Mouse (Mus musculus): ENCODE results near the gene Sord. TPM values are rescaled to one million over a fixed set of nuclear protein-coding genes. Genes with fewer than 3 reads are reported as not detected.
A peak's percentile ranks its signal among the peaks of the same experiment; 100 is the strongest.

Gene Sord
- total and polyA plus RNA-seq, 3 experiments, result 91.7 to 230 (median 211) TPM

DNA sequence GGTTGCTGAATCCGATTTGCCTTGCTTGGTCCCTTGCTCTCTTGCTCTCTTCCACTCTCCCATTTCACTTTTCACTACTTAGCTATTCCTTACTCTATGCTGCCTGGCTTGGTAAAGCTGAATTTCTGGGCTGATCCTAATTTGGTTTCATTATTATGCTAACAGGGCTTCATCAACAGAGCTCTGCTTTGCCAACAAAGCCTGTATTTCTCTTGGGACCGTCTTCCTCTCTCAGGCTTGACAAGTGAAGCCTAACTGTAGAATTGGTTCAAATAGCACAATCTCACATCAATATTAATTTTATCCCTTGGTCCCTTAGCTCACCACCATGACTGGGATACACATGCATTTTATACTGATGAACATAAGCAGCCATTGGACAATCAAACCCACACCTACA lies 77.0 kb downstream of the Sord start:
- Histone ChIP-seq H3K4me3 (ENCODE audit: low read depth, low read length) (no peak overlapping the region), H3K27me3 (ENCODE audit: insufficient read depth, low read length) (peaks cover 14% of the 10 kb centered on the region; the same call in 1 of the 2 replicates), H3K9me3 (replicated peaks) (no peaks in the 10 kb centered on the region), H3K4me1 (ENCODE audit: insufficient read depth, low read depth, low read length) (no peaks in the 10 kb centered on the region), H3K36me3 (replicated peaks) (no peaks in the 10 kb centered on the region)
- DNase-seq (ENCODE audit: low spot score), result no peak
- TF ChIP-seq POLR2AphosphoS5 (IDR thresholded peaks at IDR 0.05; ENCODE audit: insufficient replicate concordance, low read depth, low read length) (no peak), TAL1 (conservative IDR thresholded peaks at IDR 0.05; ENCODE audit: low read depth, low read length) (no peak), GATA2 (IDR thresholded peaks at IDR 0.05; ENCODE audit: borderline replicate concordance, low read depth, low read length) (no peak), CTCF (IDR thresholded peaks at IDR 0.05; ENCODE audit: low read depth, low read length) (no peak), GATA1 (IDR thresholded peaks at IDR 0.05; ENCODE audit: borderline replicate concordance, low read length) (no peak)
- no peak for ATAC-seq (ENCODE audit: extremely low read depth, insufficient number of reproducible peaks, low FRiP score, poor library complexity, severe bottlenecking)

DNA sequence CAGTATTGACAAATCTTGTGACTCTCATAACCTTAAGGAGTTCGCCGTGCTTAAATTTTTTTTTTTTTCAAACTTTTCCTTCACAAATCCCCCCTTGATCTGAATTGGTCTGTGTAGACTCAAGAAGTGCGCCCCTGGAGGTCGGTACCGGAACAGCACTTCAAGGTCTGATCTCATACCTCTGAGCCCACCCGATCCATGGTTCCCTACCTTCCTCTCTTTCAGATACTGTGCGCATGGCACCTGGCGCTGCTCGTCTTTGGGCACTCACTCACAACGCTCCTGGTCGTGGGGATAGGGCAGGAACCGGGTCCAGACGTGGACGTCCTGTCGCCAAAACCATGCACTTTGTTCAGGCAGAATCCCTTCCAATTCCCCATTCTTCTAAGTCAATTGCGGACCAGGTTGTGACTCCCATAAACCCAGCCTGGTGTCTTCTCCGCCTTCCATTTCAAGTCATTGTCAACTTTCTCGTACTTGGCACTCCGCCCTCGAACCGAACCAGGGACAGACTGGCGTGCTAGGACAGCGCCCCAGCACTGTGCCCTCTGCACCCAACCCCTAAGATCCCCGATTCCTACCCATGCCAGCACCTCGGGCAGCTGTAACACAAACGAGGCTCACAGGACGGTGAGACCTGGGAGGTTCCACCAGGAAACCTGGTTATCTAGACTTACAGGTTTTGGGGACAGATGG lies 78.3 kb downstream of the Sord start:
- DNase-seq (ENCODE audit: low spot score) (peak; percentile 42), ATAC-seq (ENCODE audit: extremely low read depth, insufficient number of reproducible peaks, low FRiP score, poor library complexity, severe bottlenecking) (peak; percentile 45; the same call in 1 of the 2 replicates)
- TF ChIP-seq POLR2AphosphoS5 (IDR thresholded peaks at IDR 0.05; ENCODE audit: insufficient replicate concordance, low read depth, low read length) (no peak), CTCF (IDR thresholded peaks at IDR 0.05; ENCODE audit: low read depth, low read length) (peak; percentile 81), GATA1 (IDR thresholded peaks at IDR 0.05; ENCODE audit: borderline replicate concordance, low read length) (no peak), GATA2 (IDR thresholded peaks at IDR 0.05; ENCODE audit: borderline replicate concordance, low read depth, low read length) (no peak), TAL1 (conservative IDR thresholded peaks at IDR 0.05; ENCODE audit: low read depth, low read length) (no peak)
- Histone ChIP-seq H3K27me3 (ENCODE audit: insufficient read depth, low read length) (peaks cover 13% of the 10 kb centered on the region; the same call in 1 of the 2 replicates), H3K4me3 (ENCODE audit: low read depth, low read length) (no peak overlapping the region), H3K9me3 (replicated peaks) (no peaks in the 10 kb centered on the region), H3K36me3 (replicated peaks) (no peaks in the 10 kb centered on the region), H3K4me1 (ENCODE audit: insufficient read depth, low read depth, low read length) (no peaks in the 10 kb centered on the region)

DNA sequence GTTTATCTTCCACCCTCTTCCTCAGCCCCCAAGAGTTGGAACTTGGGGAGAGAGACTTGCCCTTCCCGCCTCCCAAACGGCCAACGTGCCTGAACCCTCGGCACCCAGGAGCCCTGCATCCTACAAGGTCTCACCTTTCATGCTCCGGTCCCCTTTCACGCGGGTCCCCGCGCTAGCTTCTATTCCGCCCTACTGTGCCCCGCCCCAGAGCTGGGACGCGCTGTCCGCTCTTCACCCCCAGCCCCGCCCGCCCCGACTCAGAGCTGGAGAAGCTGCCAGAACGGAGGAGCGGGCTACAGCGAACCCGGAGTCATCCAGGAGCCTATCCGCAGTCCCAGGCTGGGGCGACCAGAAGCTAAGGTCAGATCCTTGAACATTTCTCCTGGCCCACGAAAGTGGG lies 79.0 kb downstream of the Sord start, which contains the start of gene Duoxa1:
Duoxa1 (minus strand) TSS at position 195 of the 400 bp plus-strand sequence.
- ATAC-seq (ENCODE audit: extremely low read depth, insufficient number of reproducible peaks, low FRiP score, poor library complexity, severe bottlenecking) (no peak), DNase-seq (ENCODE audit: low spot score) (no peak)
- peaks cover 13% of the 10 kb centered on the region; the same call in 1 of the 2 replicates for H3K27me3 ChIP-seq (ENCODE audit: insufficient read depth, low read length)
- H3K9me3 ChIP-seq (replicated peaks), result no peaks in the 10 kb centered on the region
- H3K4me1 ChIP-seq (ENCODE audit: insufficient read depth, low read depth, low read length), result no peaks in the 10 kb centered on the region
- no peak for TF ChIP-seq POLR2AphosphoS5 (IDR thresholded peaks at IDR 0.05; ENCODE audit: insufficient replicate concordance, low read depth, low read length)
- no peak for TF ChIP-seq GATA1 (IDR thresholded peaks at IDR 0.05; ENCODE audit: borderline replicate concordance, low read length)
- no peak for TF ChIP-seq TAL1 (conservative IDR thresholded peaks at IDR 0.05; ENCODE audit: low read depth, low read length)
- no peak for TF ChIP-seq GATA2 (IDR thresholded peaks at IDR 0.05; ENCODE audit: borderline replicate concordance, low read depth, low read length)
- no peak for TF ChIP-seq CTCF (IDR thresholded peaks at IDR 0.05; ENCODE audit: low read depth, low read length)
- no peak within 1 kb of the TSS for H3K4me3 ChIP-seq (ENCODE audit: low read depth, low read length)
- no peaks in the 10 kb centered on the region for H3K36me3 ChIP-seq (replicated peaks)

Other genes starting within 250 kb of the Sord start
- 23.0 and 27.0 TPM in 2 replicates for gene Eif3j1, start 206.2 kb upstream of the Sord start, total RNA-seq (2014; fragmentation: Nextera tagmentation)
- gene Eif3j1, start 206.2 kb upstream of the Sord start, total RNA-seq (2017), result 8.4 and 9.5 TPM in 2 replicates
- 35.5 and 95.2 TPM in 2 replicates for gene Eif3j1, start 206.2 kb upstream of the Sord start, polyA plus RNA-seq (2012)
- 10.4 and 15.5 TPM in 2 replicates for gene Spg11, start 116.4 kb upstream of the Sord start, total RNA-seq (2014; fragmentation: Nextera tagmentation)
- 9.9 and 10.7 TPM in 2 replicates for gene Spg11, start 116.4 kb upstream of the Sord start, total RNA-seq (2017)
- gene Spg11, start 116.4 kb upstream of the Sord start, polyA plus RNA-seq (2012), result 1.1 TPM in 2 replicates
- 996 and 1,120 TPM in 2 replicates for gene B2m, start 87.1 kb upstream of the Sord start, total RNA-seq (2014; fragmentation: Nextera tagmentation)
- gene B2m, start 87.1 kb upstream of the Sord start, total RNA-seq (2017), result 2,007 and 2,025 TPM in 2 replicates
- gene B2m, start 87.1 kb upstream of the Sord start, polyA plus RNA-seq (2012), result 28.8 and 29.6 TPM in 2 replicates
- gene Trim69, start 74.0 kb upstream of the Sord start, total RNA-seq (2014; fragmentation: Nextera tagmentation), result not detected in 2 replicates
- gene Trim69, start 74.0 kb upstream of the Sord start, total RNA-seq (2017), result not detected in 2 replicates
- gene Trim69, start 74.0 kb upstream of the Sord start, polyA plus RNA-seq (2012), result not detected in 2 replicates
- 1.1 and 1.9 TPM in 2 replicates for gene Patl2, start 48.6 kb upstream of the Sord start, total RNA-seq (2014; fragmentation: Nextera tagmentation)
- 13.7 and 14.5 TPM in 2 replicates for gene Patl2, start 48.6 kb upstream of the Sord start, total RNA-seq (2017)
- 0.04 and 0.09 TPM in 2 replicates for gene Patl2, start 48.6 kb upstream of the Sord start, polyA plus RNA-seq (2012)
- not detected in 2 replicates for gene Terb2, start 48.5 kb upstream of the Sord start, total RNA-seq (2014; fragmentation: Nextera tagmentation)
- not detected in 2 replicates for gene Terb2, start 48.5 kb upstream of the Sord start, total RNA-seq (2017)
- not detected in 2 replicates for gene Terb2, start 48.5 kb upstream of the Sord start, polyA plus RNA-seq (2012)
- gene Duox2, start 63.7 kb downstream of the Sord start, total RNA-seq (2014; fragmentation: Nextera tagmentation), result not detected in 2 replicates
- 0.16 TPM in 1 of 2 replicates, not detected in the other for gene Duox2, start 63.7 kb downstream of the Sord start, total RNA-seq (2017)
- gene Duox2, start 63.7 kb downstream of the Sord start, polyA plus RNA-seq (2012), result not detected in 2 replicates
- gene Duoxa2, start 64.2 kb downstream of the Sord start, total RNA-seq (2014; fragmentation: Nextera tagmentation), result not detected in 2 replicates
- gene Duoxa2, start 64.2 kb downstream of the Sord start, total RNA-seq (2017), result 0.16 TPM in 1 of 2 replicates, not detected in the other
- gene Duoxa2, start 64.2 kb downstream of the Sord start, polyA plus RNA-seq (2012), result not detected in 2 replicates
- gene Duoxa1, start 79.0 kb downstream of the Sord start, total RNA-seq (2014; fragmentation: Nextera tagmentation), result not detected in 2 replicates
- gene Duoxa1, start 79.0 kb downstream of the Sord start, total RNA-seq (2017), result 0.11 TPM in 1 of 2 replicates, not detected in the other
- not detected in 2 replicates for gene Duoxa1, start 79.0 kb downstream of the Sord start, polyA plus RNA-seq (2012)
- not detected in 2 replicates for gene Duox1, start 80.9 kb downstream of the Sord start, total RNA-seq (2014; fragmentation: Nextera tagmentation)
- not detected in 2 replicates for gene Duox1, start 80.9 kb downstream of the Sord start, total RNA-seq (2017)
- not detected in 2 replicates for gene Duox1, start 80.9 kb downstream of the Sord start, polyA plus RNA-seq (2012)
- gene Shf, start 134.4 kb downstream of the Sord start, total RNA-seq (2014; fragmentation: Nextera tagmentation), result not detected in 2 replicates
- gene Shf, start 134.4 kb downstream of the Sord start, total RNA-seq (2017), result 0.22 and 0.35 TPM in 2 replicates
- gene Shf, start 134.4 kb downstream of the Sord start, polyA plus RNA-seq (2012), result 0.27 and 0.54 TPM in 2 replicates
- gene Slc28a2, start 191.7 kb downstream of the Sord start, total RNA-seq (2014; fragmentation: Nextera tagmentation), result 0.19 TPM in 1 of 2 replicates, not detected in the other
- 0.05 and 0.06 TPM in 2 replicates for gene Slc28a2, start 191.7 kb downstream of the Sord start, total RNA-seq (2017)
- gene Slc28a2, start 191.7 kb downstream of the Sord start, polyA plus RNA-seq (2012), result 0.01 TPM in 1 of 2 replicates, not detected in the other

Measured in G1E (cell line).